Mouse (Mus musculus) stomach, embryonic 16.5 days (tissue): Measurements from ENCODE around the gene Cbl. TPM values are rescaled to one million over a fixed set of nuclear protein-coding genes. Genes with fewer than 3 reads are reported as not detected.

ENCODE experiments used
- ATAC-seq: fragments of 200-750 bp; cut with Nextera tagmentation; 2 replicates; pipeline ENCODE4 v1.8.0; 2017; ENCODE audit warnings: moderate number of reproducible peaks, moderate TSS enrichment; ENCODE audit not compliant: insufficient read depth, low FRiP score
- H3K27ac ChIP-seq: fragments of 300-500 bp; sonication (generic); 2 replicates; pipeline ENCODE4 v1.5.1; 2014; ENCODE audit warnings: low read length
- H3K27me3 ChIP-seq: fragments of 300-500 bp; sonication (generic); 2 replicates; pipeline ENCODE4 v1.6.1; 2014; ENCODE audit warnings: low read length, control low read depth, mixed read lengths; ENCODE audit not compliant: control insufficient read depth, insufficient read depth
- H3K36me3 ChIP-seq: fragments of 300-500 bp; sonication (generic); 2 replicates; pipeline ENCODE4 v1.6.1; 2014; ENCODE audit warnings: low read length; ENCODE audit not compliant: control insufficient read depth, insufficient read depth
- H3K4me1 ChIP-seq: fragments of 300-500 bp; sonication (generic); 2 replicates; pipeline ENCODE4 v1.6.1; 2014; ENCODE audit warnings: low read length, control low read depth, mixed read lengths; ENCODE audit not compliant: control insufficient read depth, insufficient read depth
- H3K4me2 ChIP-seq: fragments of 300-500 bp; sonication (generic); 2 replicates; pipeline ENCODE4 v1.6.1; 2014; ENCODE audit warnings: low read depth, low read length, mixed read lengths
- H3K4me3 ChIP-seq: fragments of 300-500 bp; sonication (generic); replicated peaks from 2 replicates; pipeline ENCODE4 v1.5.1; 2014; ENCODE audit warnings: mild to moderate bottlenecking, low read length
- H3K9ac ChIP-seq: fragments of 300-500 bp; sonication (generic); 2 replicates; pipeline ENCODE4 v1.6.1; 2014; ENCODE audit warnings: low read length
- H3K9me3 ChIP-seq: fragments of 300-500 bp; sonication (generic); replicated peaks from 2 replicates; pipeline ENCODE4 v1.6.1; 2016; ENCODE audit warnings: low read length, control low read depth; ENCODE audit not compliant: control insufficient read depth
- WGBS: fragments of 180-500 bp; shearing (Covaris S2); extraction: QIAGEN DNeasy Blood & Tissue Kit; methylation state at CpG from one replicate; pipeline ENCODE4 v1.1.7; 2014; 5-methylcytosine and 5-hydroxymethylcytosine counted together
- polyA plus RNA-seq: library from polyadenylated mRNA; unstranded; fragments of >200 nt; fragmentation: Nextera tagmentation; extraction: Ambion mirVana; gene quantifications from 2 replicates; pipeline ENCODE4 v1.2.1, GENCODE M21; 2015

Cbl gene
- polyA plus RNA-seq, 1 experiment from 2014 or later, result 14.0 TPM

DNA sequence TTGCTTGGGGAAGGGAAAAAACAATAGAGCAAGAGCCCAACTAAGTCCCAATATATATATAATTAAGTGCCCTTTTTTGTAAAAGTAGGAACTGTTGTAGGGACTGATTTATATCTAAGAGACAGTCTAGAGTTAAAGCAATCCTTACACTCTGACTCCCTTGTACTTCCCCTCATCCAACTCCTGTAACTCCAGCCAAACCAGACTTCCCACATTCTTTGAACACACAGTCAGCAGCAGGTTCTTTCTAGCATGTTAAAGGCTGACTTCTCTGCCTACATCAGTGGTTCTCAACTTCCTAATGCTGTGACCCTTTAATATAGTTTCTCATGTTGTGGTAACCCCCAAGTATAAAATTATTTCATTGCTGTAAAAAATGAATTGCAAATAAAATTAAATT lies 34.3 kb downstream of the Cbl start:
- no peaks in the 10 kb centered on the region; the same call in 1 of the 2 replicates for H3K4me1 ChIP-seq
- no peak overlapping the region for H3K4me2 ChIP-seq
- 0 out of 2 replicates have a peak, but pooled peaks cover 8% of the 10 kb centered on the region for H3K36me3 ChIP-seq
- H3K9me3 ChIP-seq, result no peaks in the 10 kb centered on the region
- no peak overlapping the region for H3K9ac ChIP-seq
- no peaks in the 10 kb centered on the region for H3K27me3 ChIP-seq
- no peak overlapping the region; the same call in 1 of the 2 replicates for H3K27ac ChIP-seq
- no peak for ATAC-seq
- H3K4me3 ChIP-seq, result no peak overlapping the region

- 76% methylated on average over 3 of the region's 3 CpGs for WGBS
- ATAC-seq, result no peak
- Histone ChIP-seq H3K4me3 (no peak overlapping the region), H3K27ac (peak overlapping the region; percentile 71), H3K4me2 (no peak overlapping the region), H3K36me3 (0 out of 2 replicates have a peak, but pooled peaks cover 8% of the 10 kb centered on the region), H3K27me3 (no peaks in the 10 kb centered on the region), H3K9ac (no peak overlapping the region), H3K4me1 (no peaks in the 10 kb centered on the region; the same call in 1 of the 2 replicates), H3K9me3 (no peaks in the 10 kb centered on the region)
These were observed 34.7 kb downstream of the Cbl start for GRCm38 (mm10) chr9:44199166-44199565.

GRCm38 (mm10) chr9:44196354-44196753 lies 37.5 kb downstream of the Cbl start:
- 80% methylated on average over 4 of the region's 4 CpGs for WGBS
- Histone ChIP-seq H3K9ac (no peak overlapping the region), H3K36me3 (0 out of 2 replicates have a peak, but pooled peaks cover 8% of the 10 kb centered on the region), H3K27ac (no peak overlapping the region), H3K4me1 (no peaks in the 10 kb centered on the region; the same call in 1 of the 2 replicates), H3K27me3 (no peaks in the 10 kb centered on the region), H3K4me2 (no peak overlapping the region), H3K9me3 (no peaks in the 10 kb centered on the region), H3K4me3 (no peak overlapping the region)
- ATAC-seq, result no peak

- H3K36me3 ChIP-seq, result no peaks in the 10 kb centered on the region
- 40% methylated on average over 1 of the region's 1 CpGs for WGBS
- no peak overlapping the region for H3K4me3 ChIP-seq
- no peak overlapping the region for H3K27ac ChIP-seq
- H3K9ac ChIP-seq, result no peak overlapping the region
- no peak overlapping the region for H3K4me2 ChIP-seq
- ATAC-seq, result no peak
- no peaks in the 10 kb centered on the region for H3K27me3 ChIP-seq
- no peaks in the 10 kb centered on the region for H3K9me3 ChIP-seq
- H3K4me1 ChIP-seq, result no peaks in the 10 kb centered on the region
These were observed 39.8 kb downstream of the Cbl start for GRCm38 (mm10) chr9:44194000-44194399.

DNA sequence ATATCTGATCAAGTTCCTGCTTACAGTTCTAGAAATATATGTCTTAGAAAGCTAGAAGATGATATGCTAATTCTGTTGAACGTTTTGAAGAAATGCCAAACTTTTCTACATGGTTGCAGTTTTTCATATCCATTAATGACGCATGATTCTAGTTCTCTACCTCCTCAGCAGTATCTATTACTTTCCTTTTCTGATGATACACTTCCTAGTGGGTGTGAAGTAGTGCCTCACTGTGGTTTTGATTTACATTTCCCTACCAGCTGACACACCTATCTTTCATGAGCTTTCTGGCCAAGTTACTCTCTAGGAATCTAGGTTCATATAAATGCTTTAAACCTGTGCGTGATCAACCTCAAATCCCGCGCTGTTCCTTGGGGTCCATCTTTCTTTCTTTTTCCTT lies 41.1 kb downstream of the Cbl start:
- H3K9me3 ChIP-seq, result no peaks in the 10 kb centered on the region
- ATAC-seq, result no peak
- H3K4me1 ChIP-seq, result no peaks in the 10 kb centered on the region
- H3K27me3 ChIP-seq, result no peaks in the 10 kb centered on the region
- H3K4me3 ChIP-seq, result no peak overlapping the region
- no peak overlapping the region for H3K4me2 ChIP-seq
- no peak overlapping the region for H3K27ac ChIP-seq
- H3K36me3 ChIP-seq, result no peaks in the 10 kb centered on the region
- 91% methylated on average over 5 of the region's 5 CpGs for WGBS
- no peak overlapping the region for H3K9ac ChIP-seq

DNA sequence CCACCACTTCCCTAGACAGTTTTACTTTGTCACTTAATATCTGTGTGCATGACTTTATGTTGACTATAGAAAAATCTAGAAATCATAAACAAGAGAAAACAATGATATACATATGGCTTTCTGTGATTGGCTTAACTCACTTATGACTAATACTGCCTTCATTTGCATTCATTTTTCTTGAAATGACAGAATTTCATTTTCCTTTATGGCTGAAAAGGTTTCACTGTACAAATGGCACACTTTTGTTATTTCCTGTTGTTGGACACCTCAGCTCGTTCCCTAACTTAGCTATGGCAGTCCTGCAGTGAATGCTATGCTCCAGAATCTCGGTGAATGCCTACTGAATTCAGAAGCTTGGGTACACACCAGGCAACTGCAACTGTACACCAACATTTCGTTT lies 41.5 kb downstream of the Cbl start:
- Histone ChIP-seq H3K9ac (no peak overlapping the region), H3K9me3 (no peaks in the 10 kb centered on the region), H3K4me3 (no peak overlapping the region), H3K4me2 (no peak overlapping the region), H3K27ac (no peak overlapping the region), H3K27me3 (no peaks in the 10 kb centered on the region), H3K36me3 (no peaks in the 10 kb centered on the region), H3K4me1 (no peaks in the 10 kb centered on the region)
- no peak for ATAC-seq
- 84% methylated on average over 3 of the region's 3 CpGs for WGBS

GRCm38 (mm10) chr9:44191166-44191565 lies 42.7 kb downstream of the Cbl start:
- no peaks in the 10 kb centered on the region for H3K9me3 ChIP-seq
- H3K4me2 ChIP-seq, result no peak overlapping the region
- no peak for ATAC-seq
- H3K36me3 ChIP-seq, result no peaks in the 10 kb centered on the region
- H3K27ac ChIP-seq, result no peak overlapping the region
- WGBS, result 76% methylated on average over 3 of the region's 3 CpGs
- H3K4me3 ChIP-seq, result no peak overlapping the region
- no peaks in the 10 kb centered on the region for H3K4me1 ChIP-seq
- no peaks in the 10 kb centered on the region for H3K27me3 ChIP-seq
- H3K9ac ChIP-seq, result no peak overlapping the region

GRCm38 (mm10) chr9:44188223-44188622 lies 45.6 kb downstream of the Cbl start:
- 77% methylated on average over 12 of the region's 12 CpGs for WGBS
- ATAC-seq, result no peak
- no peak overlapping the region for H3K27ac ChIP-seq

GRCm38 (mm10) chr9:44182260-44182659 lies 51.6 kb downstream of the Cbl start:
- no peak overlapping the region for H3K27ac ChIP-seq
- H3K36me3 ChIP-seq, result peaks cover 3% of the 10 kb centered on the region; the same call in 1 of the 2 replicates
- no peak overlapping the region for H3K9ac ChIP-seq
- no peak overlapping the region for H3K4me3 ChIP-seq
- no peak for ATAC-seq
- WGBS, result 88% methylated on average over 3 of the region's 3 CpGs
- H3K9me3 ChIP-seq, result 0 out of 2 replicates have a peak, but pooled peaks cover 5% of the 10 kb centered on the region
- no peaks in the 10 kb centered on the region for H3K4me1 ChIP-seq
- no peak overlapping the region for H3K4me2 ChIP-seq
- H3K27me3 ChIP-seq, result no peaks in the 10 kb centered on the region

More at GRCm38 (mm10) chr9:44188223-44188622, 45.6 kb downstream of the Cbl start:
- H3K27me3 ChIP-seq, result no peaks in the 10 kb centered on the region
- H3K9me3 ChIP-seq, result no peaks in the 10 kb centered on the region
- H3K36me3 ChIP-seq, result no peaks in the 10 kb centered on the region
- H3K4me1 ChIP-seq, result no peaks in the 10 kb centered on the region
- no peak overlapping the region for H3K4me2 ChIP-seq
- no peak overlapping the region for H3K9ac ChIP-seq
- H3K4me3 ChIP-seq, result no peak overlapping the region
